Mouse (Mus musculus) CD4-positive, CD25-positive, alpha-beta regulatory T cell, adult 2 months (primary cell): ENCODE data around the gene Spice1.
A peak's percentile ranks its signal among the peaks of the same experiment; 100 is the strongest.

Experiments used
- DNase-seq: peaks from one replicate; pipeline ENCODE4 v3.0.0-alpha.2; 2012; ENCODE audit warnings: low read depth, low spot score

Spice1 gene

GRCm38 (mm10) chr16:44347071-44347901 lies at the start of gene Spice1:
Spice1 (plus strand) TSS chr16:44347121.
- peak; percentile 97 for DNase-seq

- DNase-seq: peak; percentile 62
Measured at GRCm38 (mm10) chr16:44299438-44300093, 47.4 kb upstream of the Spice1 start.

- DNase-seq: no peak
Measured at GRCm38 (mm10) chr16:44302126-44302892, 44.6 kb upstream of the Spice1 start.

GRCm38 (mm10) chr16:44303822-44304221 lies 43.1 kb upstream of the Spice1 start:
- DNase-seq: no peak

- no peak for DNase-seq
Measured at GRCm38 (mm10) chr16:44305606-44306005, 41.3 kb upstream of the Spice1 start.

GRCm38 (mm10) chr16:44313422-44313821 lies 33.5 kb upstream of the Spice1 start:
- DNase-seq: peak; percentile 55

- DNase-seq: no peak
Measured at GRCm38 (mm10) chr16:44316350-44316749, 30.6 kb upstream of the Spice1 start.

GRCm38 (mm10) chr16:44320232-44320631 lies 26.7 kb upstream of the Spice1 start:
- peak; percentile 51 for DNase-seq

- no peak for DNase-seq
Measured at GRCm38 (mm10) chr16:44328644-44329043, 18.3 kb upstream of the Spice1 start.

GRCm38 (mm10) chr16:44330657-44331056 lies 16.3 kb upstream of the Spice1 start:
- DNase-seq: peak; percentile 42

GRCm38 (mm10) chr16:44331154-44331553 lies 15.8 kb upstream of the Spice1 start:
- no peak for DNase-seq

GRCm38 (mm10) chr16:44331671-44331994 lies 15.3 kb upstream of the Spice1 start:
- no peak for DNase-seq

- DNase-seq: peak; percentile 59
Measured at GRCm38 (mm10) chr16:44331995-44332860, 14.7 kb upstream of the Spice1 start.

- peak; percentile 81 for DNase-seq
Measured at GRCm38 (mm10) chr16:44332861-44333284, 14.0 kb upstream of the Spice1 start, which contains the start of gene Sidt1. Sidt1 (minus strand) TSS chr16:44333196.

GRCm38 (mm10) chr16:44337541-44337940 lies 9.4 kb upstream of the Spice1 start:
- no peak for DNase-seq

- no peak for DNase-seq
Measured at GRCm38 (mm10) chr16:44349801-44350397, 3.0 kb downstream of the Spice1 start.

- DNase-seq: peak; percentile 37
Measured at GRCm38 (mm10) chr16:44356291-44356690, 9.4 kb downstream of the Spice1 start.

- peak; percentile 94 for DNase-seq
Measured at GRCm38 (mm10) chr16:44357571-44358268, 10.8 kb downstream of the Spice1 start.

- DNase-seq: peak; percentile 78
Measured at GRCm38 (mm10) chr16:44361921-44362890, 15.3 kb downstream of the Spice1 start.
